Mouse (Mus musculus) intestine, embryonic 16.5 days (tissue): ENCODE results near the gene Rhoj. TPM values are rescaled to one million over a fixed set of nuclear protein-coding genes. Genes with fewer than 3 reads are reported as not detected.

Experiments used
- ATAC-seq: fragments of 200-750 bp; cut with Nextera tagmentation; 2 replicates; pipeline ENCODE4 v1.8.0; 2017; ENCODE audit warnings: moderate TSS enrichment, moderate library complexity
- H3K27ac ChIP-seq: fragments of 300-500 bp; sonication (generic); 2 replicates; pipeline ENCODE4 v1.5.1; 2014; ENCODE audit warnings: mild to moderate bottlenecking, low read length
- H3K27me3 ChIP-seq: fragments of 300-500 bp; sonication (generic); replicated peaks from 2 replicates; pipeline ENCODE4 v1.6.1; 2014; ENCODE audit warnings: low read length, control low read depth, mixed read lengths; ENCODE audit not compliant: control insufficient read depth, insufficient read depth
- H3K36me3 ChIP-seq: fragments of 300-500 bp; sonication (generic); 2 replicates; pipeline ENCODE4 v1.6.1; 2014; ENCODE audit warnings: low read length, control low read depth; ENCODE audit not compliant: control insufficient read depth, insufficient read depth
- H3K4me1 ChIP-seq: fragments of 300-500 bp; sonication (generic); 2 replicates; pipeline ENCODE4 v1.6.1; 2014; ENCODE audit warnings: low read length, control low read depth, mixed read lengths; ENCODE audit not compliant: control insufficient read depth, insufficient read depth
- H3K4me2 ChIP-seq: fragments of 300-500 bp; sonication (generic); 2 replicates; pipeline ENCODE4 v1.6.1; 2014; ENCODE audit warnings: low read depth, low read length, control low read depth
- H3K4me3 ChIP-seq: fragments of 300-500 bp; sonication (generic); 2 replicates; pipeline ENCODE4 v1.5.1; 2014; ENCODE audit warnings: mild to moderate bottlenecking, low read length
- H3K9ac ChIP-seq: fragments of 300-500 bp; sonication (generic); 2 replicates; pipeline ENCODE4 v1.6.1; 2014; ENCODE audit warnings: low read depth, low read length
- H3K9me3 ChIP-seq: fragments of 300-500 bp; sonication (generic); 2 replicates; pipeline ENCODE4 v1.6.1; 2016; ENCODE audit warnings: low read length, control low read depth; ENCODE audit not compliant: control insufficient read depth
- WGBS: fragments of 180-500 bp; shearing (Covaris S2); extraction: QIAGEN DNeasy Blood & Tissue Kit; methylation state at CpG from one replicate; pipeline ENCODE4 v1.1.7; 2014; 5-methylcytosine and 5-hydroxymethylcytosine counted together
- polyA plus RNA-seq: library from polyadenylated mRNA; unstranded; fragments of >200 nt; fragmentation: Nextera tagmentation; extraction: Ambion mirVana; gene quantifications from 2 replicates; pipeline ENCODE4 v1.2.1, GENCODE M21; 2015

The Rhoj gene
- polyA plus RNA-seq, 1 experiment from 2014 or later, result 37.6 TPM

DNA sequence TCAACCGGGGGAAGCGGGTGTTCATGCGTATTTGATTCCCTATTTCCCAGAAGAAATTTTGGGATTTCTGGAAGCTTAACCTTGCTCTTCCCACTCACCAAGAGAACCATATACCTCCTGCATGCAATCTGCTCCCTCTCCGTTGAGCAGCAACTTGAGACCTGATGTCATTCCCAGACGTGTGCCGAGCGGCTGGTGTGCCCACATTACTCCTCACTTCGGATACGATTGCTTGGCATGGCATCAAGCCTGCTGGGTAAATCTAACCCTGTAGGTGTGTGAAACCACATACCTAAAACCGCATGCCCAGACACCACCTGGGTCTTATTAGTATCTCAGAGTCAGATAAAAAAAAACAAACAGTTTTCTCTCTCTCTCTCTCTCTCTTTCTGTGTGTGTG lies 66.3 kb downstream of the Rhoj start:
- Histone ChIP-seq H3K9me3 (no peaks in the 10 kb centered on the region), H3K4me3 (no peak overlapping the region), H3K36me3 (no peaks in the 10 kb centered on the region), H3K4me2 (no peak overlapping the region), H3K9ac (no peak overlapping the region), H3K4me1 (no peaks in the 10 kb centered on the region; the same call in 1 of the 2 replicates), H3K27me3 (no peaks in the 10 kb centered on the region), H3K27ac (no peak overlapping the region)
- ATAC-seq, result no peak
- WGBS, result 92% methylated on average over 10 of the region's 10 CpGs

DNA sequence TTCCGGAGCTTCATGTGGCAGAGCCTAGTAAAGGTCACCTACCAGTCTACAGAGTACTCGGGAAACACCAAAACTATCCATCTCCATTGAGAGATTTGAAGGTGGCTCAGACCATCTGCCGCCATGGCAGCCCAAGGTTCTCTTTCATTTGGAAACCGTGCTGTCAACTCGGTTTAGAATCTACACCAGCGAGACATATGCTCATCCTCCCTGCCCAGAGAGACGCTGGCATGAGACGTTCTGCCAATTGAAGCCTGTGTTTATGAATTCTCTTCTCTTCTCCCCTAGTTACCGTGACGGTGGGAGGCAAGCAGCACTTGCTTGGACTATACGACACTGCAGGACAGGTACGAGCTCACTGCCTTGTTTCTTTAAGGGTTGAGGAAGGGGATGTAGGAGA lies 66.9 kb downstream of the Rhoj start:
- no peaks in the 10 kb centered on the region for H3K9me3 ChIP-seq
- no peak overlapping the region for H3K4me3 ChIP-seq
- H3K4me1 ChIP-seq, result no peaks in the 10 kb centered on the region
- no peak overlapping the region for H3K4me2 ChIP-seq
- H3K9ac ChIP-seq, result no peak overlapping the region
- H3K27me3 ChIP-seq, result no peaks in the 10 kb centered on the region
- 85% methylated on average over 12 of the region's 12 CpGs for WGBS
- no peaks in the 10 kb centered on the region for H3K36me3 ChIP-seq
- ATAC-seq, result no peak
- no peak overlapping the region for H3K27ac ChIP-seq

DNA sequence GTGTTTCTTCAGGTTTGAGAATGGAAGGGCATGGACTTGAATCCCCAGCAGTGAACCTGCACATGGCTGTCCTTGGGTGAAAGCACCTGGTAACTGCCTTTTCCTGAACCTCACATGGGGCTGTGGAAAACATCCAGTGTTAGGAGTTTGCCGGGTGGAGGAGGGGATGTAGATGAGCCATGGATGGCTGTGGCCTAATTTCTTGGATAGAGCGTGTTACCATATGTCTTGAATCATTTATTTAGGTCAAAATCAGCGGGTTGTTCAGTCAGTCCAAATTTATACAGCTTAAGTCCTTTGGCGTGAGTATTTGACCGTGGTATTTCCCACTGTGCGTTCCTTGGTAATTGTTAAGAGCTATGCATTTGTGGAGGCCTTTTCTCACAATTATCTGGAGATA lies 68.0 kb downstream of the Rhoj start:
- Histone ChIP-seq H3K27ac (no peak overlapping the region), H3K4me1 (no peaks in the 10 kb centered on the region), H3K9me3 (no peaks in the 10 kb centered on the region), H3K4me2 (no peak overlapping the region), H3K4me3 (no peak overlapping the region), H3K27me3 (no peaks in the 10 kb centered on the region), H3K9ac (no peak overlapping the region), H3K36me3 (no peaks in the 10 kb centered on the region)
- 82% methylated on average over 6 of the region's 6 CpGs for WGBS
- no peak for ATAC-seq

GRCm38 (mm10) chr12:75386731-75387130 lies 78.6 kb downstream of the Rhoj start:
- 89% methylated on average over 9 of the region's 9 CpGs for WGBS
- H3K27ac ChIP-seq, result no peak overlapping the region
- H3K36me3 ChIP-seq, result no peaks in the 10 kb centered on the region

DNA sequence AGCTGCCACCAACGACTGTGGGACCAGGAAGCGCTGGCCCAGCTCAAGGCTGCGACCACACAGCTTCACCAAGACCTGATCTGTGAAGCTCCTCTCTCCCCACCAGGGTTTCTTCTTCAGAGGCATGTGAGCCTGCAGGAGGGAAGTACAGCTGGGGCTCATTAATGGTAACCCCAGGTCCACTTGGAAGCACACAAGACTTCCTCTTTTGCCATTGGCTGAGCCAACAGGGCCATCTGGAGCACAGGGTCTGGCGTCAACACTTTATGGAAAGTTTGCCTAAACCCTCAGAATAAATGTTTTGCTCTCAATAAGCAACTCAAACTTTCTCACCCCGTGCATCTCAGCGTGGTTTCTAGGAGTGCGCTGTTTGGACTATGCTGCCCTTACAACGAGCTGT lies 79.0 kb downstream of the Rhoj start:
- no peak overlapping the region for H3K27ac ChIP-seq
- no peak for ATAC-seq
- 78% methylated on average over 8 of the region's 8 CpGs for WGBS
- no peaks in the 10 kb centered on the region for H3K9me3 ChIP-seq
- no peak overlapping the region for H3K9ac ChIP-seq
- no peak overlapping the region for H3K4me3 ChIP-seq
- no peak overlapping the region for H3K4me2 ChIP-seq
- no peaks in the 10 kb centered on the region for H3K4me1 ChIP-seq
- no peaks in the 10 kb centered on the region for H3K27me3 ChIP-seq
- H3K36me3 ChIP-seq, result no peaks in the 10 kb centered on the region

More at GRCm38 (mm10) chr12:75386731-75387130, 78.6 kb downstream of the Rhoj start:
- Histone ChIP-seq H3K4me2 (no peak overlapping the region), H3K9ac (no peak overlapping the region), H3K4me1 (no peaks in the 10 kb centered on the region), H3K9me3 (no peaks in the 10 kb centered on the region), H3K4me3 (no peak overlapping the region), H3K27me3 (no peaks in the 10 kb centered on the region)
- no peak for ATAC-seq

DNA sequence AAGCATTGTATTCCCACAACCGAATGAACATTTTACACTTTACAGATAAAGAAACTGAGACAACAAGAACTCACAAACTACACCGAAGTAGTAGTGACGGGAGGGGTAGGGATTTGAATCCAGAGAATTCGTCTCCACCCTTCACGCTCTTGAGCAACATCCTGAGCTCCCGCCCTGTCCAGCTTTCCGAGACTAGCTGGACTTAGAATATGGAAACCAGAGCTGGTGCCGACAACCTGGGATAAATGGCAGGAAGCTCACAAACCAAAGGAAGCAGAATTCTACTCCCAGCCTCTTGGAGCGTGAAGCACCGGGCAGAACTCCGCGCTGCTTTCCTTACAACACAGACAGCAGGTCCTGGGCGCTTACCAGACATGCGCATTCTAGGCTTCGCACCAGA lies 79.7 kb downstream of the Rhoj start:
- Histone ChIP-seq H3K36me3 (no peaks in the 10 kb centered on the region), H3K9me3 (no peaks in the 10 kb centered on the region), H3K9ac (no peak overlapping the region), H3K4me3 (no peak overlapping the region), H3K27ac (no peak overlapping the region), H3K27me3 (no peaks in the 10 kb centered on the region), H3K4me1 (no peaks in the 10 kb centered on the region), H3K4me2 (no peak overlapping the region)
- 88% methylated on average over 15 of the region's 15 CpGs for WGBS
- no peak for ATAC-seq

- H3K9me3 ChIP-seq, result no peaks in the 10 kb centered on the region
- H3K27me3 ChIP-seq, result no peaks in the 10 kb centered on the region
- no peak overlapping the region for H3K4me2 ChIP-seq
- WGBS, result 93% methylated on average over 9 of the region's 9 CpGs
- no peak for ATAC-seq
- H3K27ac ChIP-seq, result no peak overlapping the region
- no peaks in the 10 kb centered on the region for H3K36me3 ChIP-seq
- H3K9ac ChIP-seq, result no peak overlapping the region
- H3K4me3 ChIP-seq, result no peak overlapping the region
- H3K4me1 ChIP-seq, result no peaks in the 10 kb centered on the region
Observed at GRCm38 (mm10) chr12:75388521-75388920, 80.4 kb downstream of the Rhoj start.

DNA sequence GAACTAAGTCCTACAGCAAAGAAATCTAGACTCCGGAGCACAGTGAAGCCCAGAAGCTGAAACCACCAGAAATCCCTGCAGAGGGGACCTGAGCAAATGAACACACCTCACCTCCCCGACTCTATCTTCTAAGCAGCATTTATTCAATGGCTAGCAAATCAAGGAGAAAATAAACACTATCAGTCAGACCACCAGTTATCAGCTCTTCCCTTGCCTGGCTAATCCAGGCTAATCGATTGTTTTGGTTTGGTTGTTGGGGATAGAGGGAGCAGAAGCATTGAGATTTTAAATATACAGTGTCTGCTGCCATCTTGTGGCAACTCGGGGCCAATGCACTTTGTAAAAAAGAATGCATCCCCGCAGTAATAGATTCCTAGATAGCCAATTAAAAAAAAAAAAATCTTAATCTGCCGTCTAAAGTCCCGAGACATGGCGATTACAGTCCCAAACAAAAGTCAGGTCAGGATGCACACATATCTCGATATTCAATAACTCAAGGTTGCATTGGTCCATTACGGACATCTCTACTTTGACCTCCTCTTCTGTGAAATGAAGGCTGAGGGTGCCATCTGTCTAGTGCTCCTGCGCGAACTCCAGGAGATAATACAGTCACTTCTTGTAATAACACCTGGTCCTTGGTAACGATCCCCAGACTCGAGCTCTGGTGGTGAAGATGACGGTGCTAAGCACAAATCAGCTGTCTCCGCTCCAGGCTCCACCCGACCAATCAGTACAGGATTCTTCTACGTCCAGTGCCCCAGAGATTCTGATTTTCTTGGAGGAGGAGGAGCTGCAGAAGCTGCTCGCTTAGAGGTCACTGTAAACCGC lies 81.4 kb downstream of the Rhoj start:
- Histone ChIP-seq H3K27me3 (no peaks in the 10 kb centered on the region), H3K36me3 (no peaks in the 10 kb centered on the region), H3K4me2 (no peak overlapping the region), H3K4me1 (no peaks in the 10 kb centered on the region), H3K27ac (no peak overlapping the region), H3K9me3 (no peaks in the 10 kb centered on the region), H3K9ac (no peak overlapping the region), H3K4me3 (no peak overlapping the region)
- WGBS, result 39% methylated on average over 20 of the region's 20 CpGs
- ATAC-seq, result no peak

DNA sequence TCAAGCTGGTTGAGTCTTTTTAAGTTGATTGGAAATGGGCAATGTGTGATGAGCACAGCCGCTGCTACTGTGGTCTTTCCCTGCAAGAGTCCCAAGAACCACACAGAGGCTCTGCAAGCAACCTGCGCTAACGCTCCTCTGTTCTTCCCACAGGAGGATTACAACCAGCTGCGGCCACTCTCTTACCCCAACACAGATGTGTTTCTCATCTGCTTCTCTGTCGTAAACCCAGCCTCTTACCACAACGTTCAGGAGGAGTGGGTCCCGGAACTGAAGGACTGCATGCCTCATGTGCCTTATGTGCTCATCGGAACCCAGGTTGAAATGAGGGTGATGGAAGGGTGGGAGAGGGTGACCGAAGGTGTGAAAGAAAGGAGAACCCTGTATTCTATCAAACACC lies 83.4 kb downstream of the Rhoj start:
- no peak for ATAC-seq
- 78% methylated on average over 9 of the region's 9 CpGs for WGBS
- H3K9me3 ChIP-seq, result no peaks in the 10 kb centered on the region
- no peak overlapping the region for H3K9ac ChIP-seq
- H3K27ac ChIP-seq, result no peak overlapping the region
- no peaks in the 10 kb centered on the region for H3K4me1 ChIP-seq
- no peaks in the 10 kb centered on the region for H3K36me3 ChIP-seq
- no peak overlapping the region for H3K4me3 ChIP-seq
- no peak overlapping the region for H3K4me2 ChIP-seq
- H3K27me3 ChIP-seq, result no peaks in the 10 kb centered on the region
